Mouse (Mus musculus): ENCODE results near the gene Itgb7. TPM values are rescaled to one million over a fixed set of nuclear protein-coding genes. Genes with fewer than 3 reads are reported as not detected.

Gene Itgb7
- polyA plus RNA-seq (2017; shearing (Covaris generic)) = 649 TPM

DNA sequence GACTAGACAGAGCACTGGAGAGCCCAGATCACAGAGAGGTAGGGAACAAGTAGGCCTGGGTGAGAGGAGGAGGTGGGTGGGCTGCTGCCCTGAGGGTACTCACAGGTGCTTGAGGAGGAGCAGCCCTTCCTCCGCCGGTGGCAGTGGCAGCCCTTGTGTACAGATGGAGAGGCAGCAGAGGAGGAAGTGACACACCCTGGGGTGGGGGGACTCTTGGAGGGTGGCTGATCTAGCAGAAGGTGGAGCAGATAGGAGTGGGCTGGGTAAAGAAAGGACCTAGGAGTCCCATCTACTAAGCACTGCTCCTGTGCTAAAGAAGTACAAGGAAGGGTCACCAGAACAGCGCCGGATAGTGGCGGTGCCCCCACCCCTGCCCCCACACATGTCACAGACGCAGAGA, at the start of gene Itgb7:
Itgb7 (minus strand) TSS at position 197 of the 400 bp plus-strand sequence.

DNA sequence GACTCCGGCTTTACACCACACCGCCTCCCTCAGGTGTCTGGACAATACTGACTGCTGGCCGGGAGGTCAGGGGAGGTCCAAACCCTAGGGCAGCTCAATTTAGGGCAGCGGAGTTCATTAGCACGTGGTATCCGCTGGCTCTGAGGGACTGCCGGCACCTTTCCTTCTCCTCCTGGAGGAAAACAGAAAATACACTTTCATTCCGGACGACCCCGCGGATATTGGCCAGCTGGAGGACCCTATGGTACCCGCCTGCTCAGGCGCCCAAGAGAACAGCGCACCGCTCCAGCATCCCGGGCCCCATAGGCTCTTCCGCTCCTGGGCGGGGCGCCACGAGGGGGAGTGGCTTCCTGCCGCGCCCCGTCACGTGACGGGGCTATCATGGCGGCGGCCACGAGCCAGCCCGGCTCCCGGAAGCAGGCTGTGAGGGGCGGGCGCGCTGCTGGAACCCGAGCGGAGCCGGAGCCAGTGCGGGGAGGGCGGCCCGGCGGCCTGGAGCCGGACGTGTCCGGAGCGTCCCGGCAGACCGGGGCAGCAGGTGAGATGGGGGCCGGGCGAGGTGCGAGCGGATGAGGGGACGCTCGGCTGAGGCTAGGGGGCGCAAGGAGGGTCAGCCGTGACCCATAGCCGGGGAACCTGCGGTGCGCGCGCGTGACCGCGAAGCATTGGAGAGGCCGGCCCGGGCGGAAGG, 47.5 kb upstream of the Itgb7 start, which contains the start of gene Mfsd5:
Mfsd5 (plus strand) TSS at position 363 of the 691 bp plus-strand sequence.

DNA sequence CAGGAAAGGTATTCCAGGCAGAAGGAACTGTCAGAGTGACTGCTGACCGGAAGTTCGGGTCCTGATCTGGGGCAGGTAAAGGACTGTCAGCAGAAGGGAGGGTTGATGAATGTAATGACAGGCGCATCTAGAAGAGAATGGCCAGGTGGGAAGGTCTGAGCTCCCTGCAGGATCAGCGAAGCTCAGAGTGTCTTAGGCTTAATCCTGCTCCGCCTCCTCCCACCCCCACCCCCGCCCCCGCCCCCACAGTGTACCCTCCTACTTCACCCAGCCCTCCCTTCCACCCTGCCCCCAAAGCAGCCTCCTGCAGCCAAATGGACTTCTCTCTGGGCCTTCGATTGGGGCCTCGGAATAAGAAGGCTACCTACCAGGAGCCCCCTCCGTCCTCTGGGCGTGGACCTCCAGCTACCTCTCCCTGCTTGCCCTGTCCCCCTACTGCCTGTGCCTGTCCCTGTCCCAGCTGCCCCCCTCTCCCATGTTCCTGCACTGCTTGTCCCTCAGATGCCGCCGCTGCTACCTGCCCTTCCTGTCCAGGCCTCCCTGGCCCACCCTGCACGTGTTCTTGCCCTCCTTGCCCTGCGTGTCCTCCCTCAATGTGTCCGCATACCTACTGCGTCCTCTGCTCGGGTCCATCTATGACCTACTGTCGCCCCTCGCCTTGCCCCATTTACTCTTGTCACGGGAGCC, 38.7 kb upstream of the Itgb7 start, which contains the start of gene Gm9918:
Gm9918 (plus strand) TSS at position 290 of the 687 bp plus-strand sequence.

DNA sequence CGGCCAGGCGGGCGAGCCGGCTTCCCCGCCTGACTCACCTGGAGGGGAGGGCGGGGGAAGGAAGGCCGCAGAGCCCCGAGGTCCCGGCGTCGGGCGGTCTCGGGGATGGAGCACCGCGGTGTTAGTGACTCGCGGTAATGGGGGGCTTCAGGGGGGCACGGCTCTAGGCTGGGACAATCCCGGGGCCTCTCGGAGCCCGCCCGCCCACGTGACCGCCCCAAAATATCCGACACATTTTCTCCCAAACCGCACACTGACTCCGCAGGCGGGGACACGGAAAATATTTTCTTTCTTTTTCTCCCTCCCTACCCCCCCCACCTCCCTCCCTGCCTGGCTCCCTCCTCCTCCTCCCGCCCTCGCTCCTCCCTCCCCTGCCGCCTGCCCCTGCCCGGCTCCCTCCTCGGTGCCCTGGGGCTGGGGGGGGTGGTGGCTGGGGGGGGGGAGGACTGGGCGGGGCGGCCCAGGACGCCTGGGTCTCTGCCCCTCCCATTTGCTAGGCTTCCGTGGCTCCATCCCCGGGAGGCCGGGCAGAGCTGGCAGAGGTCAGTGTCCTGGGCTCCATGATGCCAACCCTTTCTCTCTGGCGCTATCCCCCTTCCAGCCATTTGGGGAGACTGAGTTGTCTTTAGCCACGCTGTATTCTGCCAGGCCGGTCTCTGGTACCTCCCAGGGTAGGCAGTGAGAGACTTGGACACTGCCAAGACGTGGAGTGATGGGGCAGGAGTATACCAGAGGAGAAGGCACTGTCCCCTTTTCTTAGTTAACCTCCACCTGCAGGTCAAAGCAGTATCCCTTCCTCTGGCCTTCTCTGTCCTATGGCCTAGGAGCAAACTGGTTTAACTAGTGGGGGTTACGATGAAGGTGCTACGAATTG, 25.7 kb upstream of the Itgb7 start, which contains the start of gene Rarg:
Rarg (minus strand) TSS at position 316 of the 874 bp plus-strand sequence.

DNA sequence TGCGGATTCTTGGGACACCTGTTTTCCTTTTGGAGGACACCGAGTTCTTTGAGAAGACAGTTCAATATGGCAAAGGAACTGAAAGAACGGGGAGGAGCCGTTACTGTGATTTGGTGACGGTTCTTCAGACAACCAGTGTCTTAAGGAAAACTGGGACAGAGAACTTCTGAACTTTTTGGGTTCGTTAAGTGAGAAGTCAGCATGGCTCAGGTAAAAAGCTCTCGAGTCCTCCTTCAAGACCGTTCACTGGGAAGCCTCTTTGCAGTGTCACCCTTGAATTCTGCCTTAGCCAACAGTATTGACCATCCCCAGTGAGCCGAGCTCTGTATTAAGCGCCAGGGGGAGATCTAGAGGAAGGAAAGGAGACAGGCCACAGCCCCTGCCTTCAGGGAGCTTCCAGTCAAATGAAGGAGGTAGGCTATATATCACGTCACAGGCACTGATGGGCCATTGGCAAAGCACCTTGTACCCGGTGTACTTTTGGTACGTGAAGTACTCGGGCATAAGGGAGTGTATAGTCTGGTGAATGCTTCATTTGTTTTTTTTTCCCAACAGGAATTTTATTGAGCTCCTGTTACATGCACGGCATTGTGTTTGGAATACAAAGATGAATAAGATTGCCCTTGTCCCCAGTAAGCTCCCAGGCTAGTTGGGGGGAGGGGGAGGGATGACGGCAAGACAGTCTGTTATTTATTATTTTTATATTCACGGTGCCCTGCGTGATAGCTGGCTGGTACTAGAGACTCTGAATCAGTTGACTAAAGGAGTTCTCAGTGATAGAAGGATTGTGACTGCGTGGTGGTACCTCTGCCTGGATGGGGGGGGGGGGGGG, 26.9 kb downstream of the Itgb7 start, which contains the start of gene Csad:
Csad (minus strand) TSS at position 51 of the 832 bp plus-strand sequence.

DNA sequence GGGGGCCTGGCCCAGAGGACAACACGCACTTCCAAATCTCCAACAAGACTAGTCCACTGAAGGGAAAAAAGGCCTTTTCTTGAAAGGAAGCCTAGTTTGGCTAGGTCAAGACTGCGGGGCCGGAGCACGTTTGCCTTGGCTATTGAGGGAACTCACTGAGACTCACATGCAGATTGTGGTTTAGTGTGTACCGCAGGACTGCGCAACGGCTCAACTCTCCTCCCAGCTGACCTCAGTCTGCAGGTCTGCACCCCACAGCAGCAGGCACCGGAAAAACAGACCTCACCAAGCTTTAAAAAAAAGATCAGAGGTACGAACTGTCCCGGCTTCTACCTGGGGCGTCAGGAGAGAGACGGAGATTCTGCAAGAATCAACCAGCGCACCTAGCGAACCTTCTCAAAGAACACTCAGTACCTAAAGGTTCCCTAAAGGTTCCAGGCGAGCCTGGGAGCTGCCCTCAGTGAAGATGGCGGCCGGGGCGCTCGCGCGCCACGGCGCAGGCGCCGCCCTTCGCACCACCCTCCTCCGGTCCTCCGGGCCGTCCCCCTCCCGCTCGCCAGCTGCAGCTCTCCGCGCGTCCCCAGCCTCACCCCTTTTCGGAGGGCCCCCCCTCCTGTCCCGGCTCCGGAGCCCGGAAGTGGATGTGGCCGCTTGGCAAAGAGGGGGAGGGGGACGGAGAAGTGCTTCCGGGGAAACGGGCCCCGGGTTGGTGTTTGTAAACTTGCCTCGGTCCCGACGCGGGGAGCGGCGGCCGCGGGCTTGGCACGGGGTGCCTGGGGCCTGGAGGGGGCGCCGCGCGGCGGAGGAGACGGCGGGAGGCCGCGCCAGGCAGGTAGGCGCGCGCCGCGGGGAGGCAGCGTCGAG, 28.5 kb downstream of the Itgb7 start, which contains the start of gene Zfp740:
Zfp740 (plus strand) TSS at position 279 of the 864 bp plus-strand sequence.

Other genes starting within 250 kb of the Itgb7 start
- gene Krt8, start 227.5 kb downstream of the Itgb7 start, polyA plus RNA-seq (2017; shearing (Covaris generic)) = not detected
- gene Krt18, start 203.8 kb downstream of the Itgb7 start, polyA plus RNA-seq (2017; shearing (Covaris generic)) = 1.3 TPM
- 162 TPM for gene Eif4b, start 158.2 kb downstream of the Itgb7 start, polyA plus RNA-seq (2017; shearing (Covaris generic))
- gene Tns2, start 131.5 kb downstream of the Itgb7 start, polyA plus RNA-seq (2017; shearing (Covaris generic)) = 1.8 TPM
- gene Spryd3, start 95.7 kb downstream of the Itgb7 start, polyA plus RNA-seq (2017; shearing (Covaris generic)) = 67.5 TPM
- 0.41 TPM for gene Igfbp6, start 87.6 kb downstream of the Itgb7 start, polyA plus RNA-seq (2017; shearing (Covaris generic))
- 0.91 TPM for gene Soat2, start 81.4 kb downstream of the Itgb7 start, polyA plus RNA-seq (2017; shearing (Covaris generic))
- 48.6 TPM for gene Zfp740, start 28.7 kb downstream of the Itgb7 start, polyA plus RNA-seq (2017; shearing (Covaris generic))
- gene Csad, start 27.2 kb downstream of the Itgb7 start, polyA plus RNA-seq (2017; shearing (Covaris generic)) = 18.0 TPM
- gene Rarg, start 25.6 kb upstream of the Itgb7 start, polyA plus RNA-seq (2017; shearing (Covaris generic)) = 46.8 TPM
- not detected for gene Gm9918, start 38.6 kb upstream of the Itgb7 start, polyA plus RNA-seq (2017; shearing (Covaris generic))
- 63.4 TPM for gene Mfsd5, start 47.5 kb upstream of the Itgb7 start, polyA plus RNA-seq (2017; shearing (Covaris generic))
- gene Espl1, start 64.3 kb upstream of the Itgb7 start, polyA plus RNA-seq (2017; shearing (Covaris generic)) = 1.7 TPM
- gene Pfdn5, start 94.2 kb upstream of the Itgb7 start, polyA plus RNA-seq (2017; shearing (Covaris generic)) = 684 TPM
- gene Myg1, start 99.8 kb upstream of the Itgb7 start, polyA plus RNA-seq (2017; shearing (Covaris generic)) = 119 TPM
- 60.5 TPM for gene Aaas, start 118.8 kb upstream of the Itgb7 start, polyA plus RNA-seq (2017; shearing (Covaris generic))
- not detected for gene Sp7, start 135.2 kb upstream of the Itgb7 start, polyA plus RNA-seq (2017; shearing (Covaris generic))
- gene Sp1, start 174.2 kb upstream of the Itgb7 start, polyA plus RNA-seq (2017; shearing (Covaris generic)) = 19.6 TPM
- gene Amhr2, start 213.4 kb upstream of the Itgb7 start, polyA plus RNA-seq (2017; shearing (Covaris generic)) = not detected
- 586 TPM for gene Prr13, start 227.1 kb upstream of the Itgb7 start, polyA plus RNA-seq (2017; shearing (Covaris generic))
- 118 TPM for gene Pcbp2, start 238.6 kb upstream of the Itgb7 start, polyA plus RNA-seq (2017; shearing (Covaris generic))